10 mouse cellular contexts compared by ENCODE assay signal in the genomic region with DNA sequence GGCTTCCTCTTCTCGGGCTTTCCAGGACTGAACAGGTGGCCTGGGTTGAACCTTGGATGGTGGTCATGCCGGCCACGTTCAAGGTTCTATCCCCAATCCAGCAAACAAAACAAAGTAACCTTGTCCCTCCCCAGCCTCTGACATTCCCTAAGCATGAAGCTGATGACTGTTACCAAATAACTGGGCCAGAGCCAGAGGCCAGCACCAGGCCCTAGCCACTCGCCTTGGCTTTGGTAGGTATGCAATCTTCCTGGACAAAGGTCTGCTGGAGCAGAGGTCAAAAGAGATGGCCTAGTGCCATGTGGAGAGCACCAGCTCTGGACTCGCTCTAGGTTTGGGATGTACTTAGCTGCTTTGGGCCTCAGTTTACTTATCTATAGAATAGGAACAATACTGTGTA. TPM values are rescaled to one million over a fixed set of nuclear protein-coding genes. Genes with fewer than 3 reads are reported as not detected.
A peak's percentile ranks its signal among the peaks of the same experiment; 100 is the strongest.
DNase-seq lines count a peak whose midpoint lies in the region; ATAC-seq and TF ChIP-seq lines count a peak whose summit lies in the region.
"Had no signal": no experiment of that assay in that cellular context is flagged by ENCODE, and none has a peak within 500 bp of the region (broad histone marks: within the 10 kb centered on the region; RNA-seq: fewer than 3 reads in every experiment).

No protein-coding gene starts in this region.

- 0 out of 2 replicates have a peak overlapping the region, but pooled peaks have one; percentile 72 for H3K4me2 ChIP-seq in limb, embryonic 14.5 days (replicated peaks; ENCODE audit: low read depth, low read length, severe bottlenecking)

- H3K4me1 ChIP-seq in hindbrain, embryonic 10.5 days (replicated peaks), result peaks cover 86% of the 10 kb centered on the region
- peaks cover 42% of the 10 kb centered on the region for H3K4me1 ChIP-seq in limb, embryonic 14.5 days (ENCODE audit: control insufficient read depth, insufficient read depth, low read length)

- ATAC-seq in limb, embryonic 14.5 days (ENCODE audit: low FRiP score, low read depth), result no peak

- H3K9me3 ChIP-seq in hindbrain, embryonic 10.5 days, result no peaks in the 10 kb centered on the region
- no peaks in the 10 kb centered on the region for H3K9me3 ChIP-seq in limb, embryonic 14.5 days (ENCODE audit: control insufficient read depth, low read length)

- peak overlapping the region; percentile 86 for H3K4me3 ChIP-seq in hindbrain, embryonic 10.5 days
- H3K4me3 ChIP-seq in limb, embryonic 14.5 days (replicated peaks; ENCODE audit: low read length), result no peak overlapping the region

- H3K27me3 ChIP-seq in hindbrain, embryonic 10.5 days (ENCODE audit: insufficient read depth, poor library complexity, severe bottlenecking), result peaks cover 6% of the 10 kb centered on the region; the same call in 1 of the 2 replicates
- no peaks in the 10 kb centered on the region for H3K27me3 ChIP-seq in limb, embryonic 14.5 days (ENCODE audit: control insufficient read depth, insufficient read depth, low read length)

- no peak overlapping the region for H3K27ac ChIP-seq in hindbrain, embryonic 10.5 days
- no peak overlapping the region for H3K27ac ChIP-seq in limb, embryonic 14.5 days (replicated peaks; ENCODE audit: low read depth, low read length)

- 0 out of 2 replicates have a peak overlapping the region, but pooled peaks have one; percentile 17 for H3K9ac ChIP-seq in limb, embryonic 14.5 days (ENCODE audit: low read depth, low read length, severe bottlenecking)

- peaks cover 67% of the 10 kb centered on the region for H3K36me3 ChIP-seq in hindbrain, embryonic 10.5 days
- H3K36me3 ChIP-seq in limb, embryonic 14.5 days (ENCODE audit: control insufficient read depth, insufficient read depth, low read length), result peaks cover 40% of the 10 kb centered on the region

- peak; percentile 58 to 92 for DNase-seq in adrenal gland, adult (ENCODE audit: inconsistent age in 2 of 2, low spot score in 1 of 2)
- no peak for DNase-seq in adrenal gland, postnatal 4 days (ENCODE audit: low spot score in 2 of 2)
- DNase-seq in adrenal gland, postnatal 14 days, result peak; percentile 86
- DNase-seq in hindbrain, embryonic 10.5 days (ENCODE audit: low spot score), result no peak
- no peak for DNase-seq in limb, embryonic 14.5 days (ENCODE audit: low spot score)
- DNase-seq in embryo, embryonic 10 days (ENCODE audit: low spot score), result no peak
- no peak for DNase-seq in thymus, postnatal 14 days
- no peak for DNase-seq in frontal cortex, adult 2 months (ENCODE audit: extremely low spot score in 1 of 2, low spot score in 1 of 2)
- DNase-seq: layer of hippocampus, postnatal 36 days; spleen, adult 18-20 months had no signal

- WGBS in hindbrain, embryonic 10.5 days, result 90% methylated on average over 5 of the region's 5 CpGs
- 84% methylated on average over 5 of the region's 5 CpGs for WGBS in limb, embryonic 14.5 days

- no peak for TF ChIP-seq POLR2A in limb, embryonic 14.5 days (IDR thresholded peaks at IDR 0.05; ENCODE audit: borderline replicate concordance, extremely low read depth, insufficient read depth, insufficient read length)

RNA-seq across cellular contexts. Expression of gene Sbk1, which starts 3.3 kb away (rescaled TPM):
- total RNA-seq in adrenal gland, postnatal 4 days (2021), result 10 to 100 TPM; 60.4 to 60.6 TPM
- total RNA-seq in adrenal gland, postnatal 14 days (2021), result 45.1 and 50.2 TPM in 2 replicates
- 100 and 180 TPM in 2 replicates for polyA plus RNA-seq in hindbrain, embryonic 10.5 days (2016; fragmentation: Nextera tagmentation; extraction: Ambion mirVana)
- polyA plus RNA-seq in limb, embryonic 14.5 days (2012; rRNA removed), result 47.9 and 68.3 TPM in 2 replicates
- 50.9 and 59.6 TPM in 2 replicates for polyA plus RNA-seq in limb, embryonic 14.5 days (2014; fragmentation: Nextera tagmentation; extraction: Ambion mirVana)
- 54.4 and 56.0 TPM in 2 replicates for polyA plus RNA-seq in frontal cortex, adult 2 months (2012; rRNA removed)

Comparison
In these comparisons a context has a peak if more than half of its experiments do, and no peak if none do; other contexts are left out.
1. DNase-seq: peak in adrenal gland, adult (2 of 2) and adrenal gland, postnatal 14 days (single experiment); none in adrenal gland, postnatal 4 days (0 of 2), hindbrain, embryonic 10.5 days (single experiment), limb, embryonic 14.5 days (single experiment), embryo, embryonic 10 days (single experiment), thymus, postnatal 14 days (single experiment) and frontal cortex, adult 2 months (0 of 2).